Mouse (Mus musculus): Measurements from ENCODE around the gene Itga2. TPM values are rescaled to one million over a fixed set of nuclear protein-coding genes. Genes with fewer than 3 reads are reported as not detected.

The Itga2 gene
- 1 to 10 TPM; 4.5 to 7.5 TPM for total RNA-seq (2021)
- long read RNA-seq, experiment 1, partial matches to known transcripts, result 0 of 1 reads
- long read RNA-seq, experiment 1, other reads (novel, unspliced or antisense), result 1 of 1 reads
- long read RNA-seq, experiment 2, full-length matches to known transcripts, result 1 of 1 reads
- long read RNA-seq, experiment 2, partial matches to known transcripts, result 0 of 1 reads
- long read RNA-seq, experiment 2, other reads (novel, unspliced or antisense), result 0 of 1 reads

DNA sequence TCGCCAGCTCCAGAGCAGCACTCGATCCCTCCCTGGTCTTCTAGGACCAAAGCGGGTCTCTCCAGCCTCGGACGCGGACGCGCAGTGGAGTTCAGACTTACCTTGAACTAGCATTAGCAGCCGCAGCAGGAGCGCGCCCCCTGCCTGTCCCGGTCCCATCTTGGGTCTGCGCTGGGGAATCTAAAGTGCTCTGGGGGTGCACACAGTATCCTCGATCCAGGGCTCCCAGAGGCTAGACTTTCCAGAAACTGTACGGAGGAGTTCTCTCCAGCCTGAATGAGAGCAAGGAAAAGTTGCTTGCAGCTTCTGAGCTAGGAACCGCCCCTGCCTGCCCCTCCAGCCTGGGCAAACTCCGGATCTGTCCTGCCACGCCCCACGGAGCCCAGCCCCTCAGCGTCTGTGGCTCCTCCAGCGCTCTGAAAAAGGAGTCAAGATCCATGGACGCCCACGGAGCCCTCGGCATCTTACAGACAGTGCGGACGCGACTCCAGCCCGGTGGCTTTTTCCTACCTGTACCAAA, at the start of gene Itga2:
Gene Itga2 (minus strand): TSS at position 326 of the 520 bp plus-strand sequence.
- peak; percentile 33 to 41 for DNase-seq (ENCODE audit: low spot score in 2 of 2)

DNA sequence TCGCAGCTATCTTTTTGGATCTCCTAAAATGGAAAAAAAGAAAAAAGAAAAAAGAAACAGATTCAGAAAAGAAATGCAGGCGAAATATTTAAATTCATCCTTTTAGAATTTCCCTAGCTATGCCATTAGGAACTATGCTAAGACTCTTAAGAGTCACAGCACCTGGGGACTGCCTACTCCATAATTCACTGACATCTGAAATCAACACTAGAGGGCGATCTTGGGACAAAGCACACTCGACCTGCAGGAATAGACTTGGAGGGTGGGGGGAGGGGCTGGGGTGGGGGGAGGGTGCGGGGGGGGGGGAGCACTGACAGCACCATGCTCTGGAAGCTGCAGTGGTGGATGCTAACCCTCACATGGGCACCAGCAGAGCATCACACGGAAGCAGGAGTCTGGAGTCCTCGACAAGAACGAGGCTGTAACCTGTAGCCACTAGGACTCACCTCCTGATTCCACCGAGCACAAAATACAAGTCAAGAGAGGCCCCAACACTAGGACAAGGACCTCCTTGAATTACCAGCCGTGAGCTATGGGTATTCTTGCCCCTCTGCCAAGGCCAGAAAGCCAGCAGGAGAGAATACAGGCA, 49.0 kb upstream of the Itga2 start:
- no peak for DNase-seq (ENCODE audit: low spot score in 2 of 2)

DNA sequence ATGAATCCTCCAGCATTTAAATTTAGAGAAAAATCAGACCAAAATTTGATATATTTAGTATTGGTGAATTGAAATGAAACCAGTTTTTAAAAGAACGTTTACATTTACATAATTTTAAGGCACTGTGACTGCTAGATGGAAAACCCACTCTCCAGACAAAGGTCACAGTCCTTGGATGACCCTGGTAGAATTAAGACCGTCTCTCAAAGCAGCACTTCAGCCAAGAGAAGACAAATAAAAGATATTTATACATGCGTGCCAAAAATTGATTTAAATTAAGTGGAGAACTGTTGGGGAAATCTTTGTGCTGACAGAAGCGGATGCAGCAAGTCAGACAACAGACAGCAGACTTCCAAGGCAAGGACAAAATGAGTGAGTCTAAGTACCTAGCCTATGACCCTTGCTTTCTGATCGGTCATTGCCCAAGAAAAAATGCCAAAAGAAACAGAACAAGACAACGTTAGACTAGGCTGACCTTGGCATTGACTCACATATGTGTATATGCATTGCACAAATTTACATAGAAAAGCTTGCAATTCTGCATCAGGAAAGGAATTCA, 42.7 kb upstream of the Itga2 start:
- no peak for DNase-seq (ENCODE audit: low spot score in 2 of 2)

GRCm38 (mm10) chr13:114971905-114972304, 40.0 kb upstream of the Itga2 start:
- DNase-seq (ENCODE audit: low spot score in 2 of 2), result no peak

- peak; percentile 37 to 61 for DNase-seq (ENCODE audit: low spot score in 2 of 2)
Measured at GRCm38 (mm10) chr13:114964233-114964632, 32.3 kb upstream of the Itga2 start.

DNA sequence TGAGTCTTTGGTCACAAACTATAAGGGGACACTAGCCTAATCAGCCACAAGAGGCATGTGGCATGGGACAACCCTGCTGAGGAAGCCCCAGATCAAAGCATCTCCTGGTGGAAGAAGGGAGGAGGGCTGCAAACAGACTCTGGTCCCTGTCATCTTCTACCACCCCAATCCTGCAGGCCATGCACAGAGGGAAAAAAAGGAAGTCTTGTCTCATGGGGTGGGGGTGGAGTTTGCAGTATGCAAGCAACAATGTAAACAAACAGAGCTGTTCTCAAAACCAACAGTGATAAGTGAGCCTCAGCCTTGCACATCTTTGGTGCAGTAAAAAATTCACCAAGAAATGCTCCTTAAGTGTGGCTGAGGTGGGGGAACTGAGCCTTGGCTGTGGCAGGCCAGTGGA, 22.6 kb upstream of the Itga2 start:
- no peak for DNase-seq (ENCODE audit: low spot score in 2 of 2)

- no peak for DNase-seq (ENCODE audit: low spot score in 2 of 2)
Measured at GRCm38 (mm10) chr13:114933541-114933940, 1.6 kb upstream of the Itga2 start.

GRCm38 (mm10) chr13:114930996-114931649, 777 bp downstream of the Itga2 start:
- no peak for DNase-seq (ENCODE audit: low spot score in 2 of 2)

- DNase-seq (ENCODE audit: low spot score in 2 of 2), result no peak
Measured at GRCm38 (mm10) chr13:114924785-114925184, 7.1 kb downstream of the Itga2 start.

DNA sequence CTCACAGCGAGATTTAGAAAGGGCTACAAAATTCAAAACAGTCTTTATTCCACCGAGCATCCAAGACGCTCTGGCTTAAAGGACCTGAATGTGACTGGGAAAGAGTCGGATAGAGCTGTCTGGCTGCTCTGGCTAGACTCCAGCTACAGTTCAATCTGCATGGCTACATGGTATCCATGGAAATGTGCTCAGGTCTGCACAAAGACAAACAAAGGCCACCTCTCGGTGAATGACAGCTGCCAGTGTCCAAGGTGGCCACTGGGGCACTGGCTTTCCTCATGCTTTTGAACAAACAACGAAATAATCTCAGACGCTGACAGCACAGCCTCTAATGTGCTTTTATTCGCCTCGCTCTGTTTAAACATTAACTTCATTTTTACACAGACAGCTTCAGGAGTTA, 8.6 kb downstream of the Itga2 start:
- no peak for DNase-seq (ENCODE audit: low spot score in 2 of 2)

GRCm38 (mm10) chr13:114915767-114916166, 16.1 kb downstream of the Itga2 start:
- no peak for DNase-seq (ENCODE audit: low spot score in 2 of 2)

- no peak for DNase-seq (ENCODE audit: low spot score in 2 of 2)
Measured at GRCm38 (mm10) chr13:114914963-114915362, 16.9 kb downstream of the Itga2 start.

GRCm38 (mm10) chr13:114914559-114914958, 17.3 kb downstream of the Itga2 start:
- DNase-seq (ENCODE audit: low spot score in 2 of 2), result no peak

GRCm38 (mm10) chr13:114910629-114911028, 21.3 kb downstream of the Itga2 start:
- no peak for DNase-seq (ENCODE audit: low spot score in 2 of 2)

GRCm38 (mm10) chr13:114909514-114909913, 22.4 kb downstream of the Itga2 start:
- no peak for DNase-seq (ENCODE audit: low spot score in 2 of 2)

GRCm38 (mm10) chr13:114907876-114908275, 24.0 kb downstream of the Itga2 start:
- no peak for DNase-seq (ENCODE audit: low spot score in 2 of 2)

DNA sequence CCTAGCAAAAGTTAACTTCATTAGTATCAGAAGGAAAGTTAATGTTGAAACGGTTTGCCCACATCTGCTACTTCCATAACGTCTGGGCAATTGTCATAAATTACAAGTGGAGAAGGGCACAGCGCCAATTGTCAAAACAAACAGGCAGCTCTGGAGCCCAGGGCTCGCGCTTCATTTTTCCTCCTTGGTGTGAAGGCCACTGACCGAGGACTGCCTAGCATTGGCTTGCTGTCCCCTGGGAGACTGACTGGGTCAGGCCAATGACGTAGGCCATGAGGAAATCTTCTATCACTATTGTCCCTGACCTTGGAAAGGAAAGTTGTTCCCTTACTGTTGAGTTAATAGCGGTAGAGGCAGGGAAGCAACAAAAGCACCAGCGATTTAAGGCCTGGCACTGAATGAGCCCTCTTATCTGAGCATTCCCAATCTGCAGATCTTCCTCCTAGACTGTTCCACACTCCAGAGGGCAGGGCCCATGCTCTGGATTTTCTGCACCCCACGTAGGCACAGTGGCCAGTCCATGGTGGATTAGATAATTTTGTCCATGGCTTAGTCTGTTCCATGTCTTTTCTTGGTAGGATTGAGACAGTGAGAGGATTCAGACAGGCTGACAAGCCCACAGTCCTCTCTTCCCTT, 35.0 kb downstream of the Itga2 start:
- DNase-seq (ENCODE audit: low spot score in 2 of 2), result peak; percentile 43 to 59

DNA sequence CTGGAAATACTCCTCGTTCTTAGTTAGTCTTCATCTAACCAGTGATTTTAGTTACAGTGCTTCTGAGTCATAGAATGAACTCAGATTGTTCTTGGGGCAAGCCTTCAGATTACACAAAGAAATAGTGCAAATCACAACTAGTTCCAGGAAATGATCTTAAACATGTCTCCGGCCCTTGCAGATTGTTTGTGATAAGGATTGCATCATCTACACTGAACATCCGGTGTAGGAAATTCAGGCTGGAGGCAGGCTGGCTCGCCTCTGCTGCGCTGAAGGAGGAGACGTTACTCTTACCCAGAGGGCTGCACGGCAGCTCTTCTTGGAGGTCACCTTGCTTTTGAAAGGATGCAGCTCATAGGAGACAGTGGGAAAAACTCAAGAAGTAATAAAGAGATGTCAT, 36.0 kb downstream of the Itga2 start:
- DNase-seq (ENCODE audit: low spot score in 2 of 2), result peak in 1 of 2 experiments; percentile 6

DNA sequence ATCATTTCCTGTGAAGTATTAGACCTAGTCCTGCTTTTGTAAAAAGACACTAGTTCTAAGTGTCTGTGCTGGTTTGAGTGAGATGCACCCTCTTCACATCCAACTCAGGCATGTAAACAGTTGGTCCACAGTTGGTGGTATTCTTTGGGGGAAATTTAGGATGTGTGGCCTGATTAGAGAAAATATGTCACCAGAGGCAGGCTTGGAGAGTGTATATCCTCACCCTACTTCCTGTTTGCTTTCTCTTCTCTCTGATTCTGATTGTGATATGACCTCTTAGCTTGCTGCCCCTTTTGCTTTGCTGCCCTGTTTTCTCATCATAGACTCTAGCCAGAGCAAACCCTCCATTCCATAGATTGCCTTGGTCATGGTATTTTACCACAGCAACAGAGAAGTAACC, 37.2 kb downstream of the Itga2 start:
- no peak for DNase-seq (ENCODE audit: low spot score in 2 of 2)

DNA sequence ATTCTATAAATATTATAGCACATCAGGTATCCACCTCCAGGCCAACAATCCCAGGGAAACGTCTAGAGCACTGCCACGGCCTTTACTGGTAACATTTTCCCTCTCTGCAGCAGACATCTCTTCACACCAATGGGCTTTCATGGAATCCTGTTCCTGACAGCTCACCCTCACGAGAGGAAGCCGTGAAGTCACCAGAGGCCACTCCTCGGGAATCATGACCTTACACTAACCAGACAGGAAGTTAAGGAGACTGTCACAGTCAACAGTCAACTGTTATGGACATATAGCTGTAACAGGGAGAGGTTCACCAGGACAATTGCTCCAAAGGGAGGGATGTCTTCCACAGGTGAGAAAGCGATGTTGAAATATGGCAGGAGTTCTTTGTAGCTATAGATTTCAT, 40.2 kb downstream of the Itga2 start:
- no peak for DNase-seq (ENCODE audit: low spot score in 2 of 2)

DNA sequence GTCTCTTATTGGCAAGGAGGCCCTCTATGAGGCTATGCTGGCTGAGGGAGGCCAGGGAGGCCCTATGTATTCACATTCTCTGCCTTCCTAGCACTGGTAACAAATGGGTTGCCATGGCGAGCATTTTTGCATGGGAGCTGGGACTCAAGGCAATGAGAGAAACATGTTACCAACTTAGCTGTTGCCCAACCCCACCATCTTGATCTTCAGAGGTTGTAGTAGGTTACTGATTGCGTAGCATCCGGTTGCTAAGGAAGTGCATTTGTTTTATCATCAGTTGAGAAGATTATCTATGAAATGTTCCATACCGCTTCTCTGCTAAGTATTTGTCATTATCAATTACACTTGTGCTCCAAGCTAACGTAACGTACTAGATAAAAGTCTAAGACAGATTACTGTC, 44.2 kb downstream of the Itga2 start:
- DNase-seq (ENCODE audit: low spot score in 2 of 2), result no peak

GRCm38 (mm10) chr13:114887293-114887692, 44.6 kb downstream of the Itga2 start:
- no peak for DNase-seq (ENCODE audit: low spot score in 2 of 2)
